Mouse (Mus musculus) granulocyte monocyte progenitor cell, adult 5-6 weeks (primary cell): ENCODE measurements around the gene Tagln3. TPM values are rescaled to one million over a fixed set of nuclear protein-coding genes. Genes with fewer than 3 reads are reported as not detected.

Source experiments
- ATAC-seq: replicated peaks from 2 replicates; pipeline ENCODE4 v1.8.0; 2016; ENCODE audit warnings: mild to moderate bottlenecking, moderate TSS enrichment, inconsistent platforms; ENCODE audit not compliant: poor library complexity, severe bottlenecking
- total RNA-seq, 2 experiments: library from RNA; stranded (forward) in 1 of 2; stranded (reverse) in 1 of 2; fragments of 200-712, 200-1000 nt in 1 of 2; fragments of >200 nt in 1 of 2; fragmentation: Nextera tagmentation in 1 of 2; gene quantifications; 2 replicates each; pipeline ENCODE4 v1.2.3; 2014 to 2017

Gene Tagln3
- total RNA-seq (2014; fragmentation: Nextera tagmentation) (not detected in 2 replicates), total RNA-seq (2017) (not detected in 2 replicates)

GRCm38 (mm10) chr16:45724061-45724741 is at the start of gene Tagln3:
Tagln3 (minus strand) TSS chr16:45724608.
- peak; percentile 48 for ATAC-seq

- no peak for ATAC-seq
These were observed 46.5 kb upstream of the Tagln3 start for GRCm38 (mm10) chr16:45770914-45771313.

- no peak for ATAC-seq
These were observed 43.6 kb upstream of the Tagln3 start for GRCm38 (mm10) chr16:45767853-45768640.

GRCm38 (mm10) chr16:45767434-45767833 is 43.0 kb upstream of the Tagln3 start:
- no peak for ATAC-seq

GRCm38 (mm10) chr16:45765801-45766494 is 41.5 kb upstream of the Tagln3 start:
- ATAC-seq, result no peak

- no peak for ATAC-seq
These were observed 40.7 kb upstream of the Tagln3 start for GRCm38 (mm10) chr16:45765102-45765501.

- no peak for ATAC-seq
These were observed 38.6 kb upstream of the Tagln3 start for GRCm38 (mm10) chr16:45762859-45763505.

GRCm38 (mm10) chr16:45761425-45761824 is 37.0 kb upstream of the Tagln3 start:
- no peak for ATAC-seq

GRCm38 (mm10) chr16:45758726-45759269 is 34.4 kb upstream of the Tagln3 start:
- no peak for ATAC-seq

- ATAC-seq, result peak; percentile 45
These were observed 33.1 kb upstream of the Tagln3 start for GRCm38 (mm10) chr16:45757421-45758078.

- peak; percentile 83 for ATAC-seq
These were observed 32.4 kb upstream of the Tagln3 start for GRCm38 (mm10) chr16:45756855-45757254.

GRCm38 (mm10) chr16:45743591-45744144 is 19.3 kb upstream of the Tagln3 start:
- no peak for ATAC-seq

GRCm38 (mm10) chr16:45742615-45743476 is 18.4 kb upstream of the Tagln3 start, which contains the start of gene Abhd10:
Abhd10 (minus strand) TSS chr16:45742955.
- ATAC-seq, result peak; percentile 92

- ATAC-seq, result no peak
These were observed 13.5 kb upstream of the Tagln3 start for GRCm38 (mm10) chr16:45737880-45738279.

- peak; percentile 89 for ATAC-seq
These were observed 12.3 kb upstream of the Tagln3 start for GRCm38 (mm10) chr16:45736724-45737123.

- no peak for ATAC-seq
These were observed 4.8 kb upstream of the Tagln3 start for GRCm38 (mm10) chr16:45729163-45729562.

GRCm38 (mm10) chr16:45724742-45725102 is 314 bp upstream of the Tagln3 start:
- peak; percentile 25; the same call in 1 of the 2 replicates for ATAC-seq

GRCm38 (mm10) chr16:45723172-45723901 is 1.1 kb downstream of the Tagln3 start:
- no peak for ATAC-seq
